Mouse (Mus musculus): ENCODE results near the gene Oog3. TPM values are rescaled to one million over a fixed set of nuclear protein-coding genes. Genes with fewer than 3 reads are reported as not detected.

Gene Oog3
- not detected for total RNA-seq (2023)

GRCm38 (mm10) chr4:144162563-144162962 lies at the start of gene Oog3:
TSS of gene Oog3 (minus strand) at chr4:144162663.

GRCm38 (mm10) chr4:144190419-144190818 lies 28.0 kb upstream of the Oog3 start, which contains the start of gene Oog2:
TSS of gene Oog2 (plus strand) at chr4:144190719.

Other genes starting within 250 kb of the Oog3 start
- gene Pramef25, start 211.6 kb downstream of the Oog3 start, total RNA-seq (2023) = not detected
- not detected for gene Gm13101, start 195.7 kb downstream of the Oog3 start, total RNA-seq (2023)
- not detected for gene Pramef17, start 168.3 kb downstream of the Oog3 start, total RNA-seq (2023)
- not detected for gene Pramel4, start 103.5 kb downstream of the Oog3 start, total RNA-seq (2023)
- not detected for gene Gm13102, start 56.2 kb downstream of the Oog3 start, total RNA-seq (2023)
- gene Oog2, start 28.1 kb upstream of the Oog3 start, total RNA-seq (2023) = not detected
- not detected for gene C87977, start 50.7 kb upstream of the Oog3 start, total RNA-seq (2023)
- gene Pramel5, start 117.8 kb upstream of the Oog3 start, total RNA-seq (2023) = not detected
- gene Gm13128, start 167.6 kb upstream of the Oog3 start, total RNA-seq (2023) = not detected
- gene Gm13119, start 195.3 kb upstream of the Oog3 start, total RNA-seq (2023) = not detected
- gene Pramef20, start 215.3 kb upstream of the Oog3 start, total RNA-seq (2023) = not detected
- gene Pramef12, start 245.8 kb upstream of the Oog3 start, total RNA-seq (2023) = not detected